Mouse (Mus musculus) forebrain, embryonic 11.5 days (tissue): Measurements from ENCODE around the gene Gm20388. TPM values are rescaled to one million over a fixed set of nuclear protein-coding genes. Genes with fewer than 3 reads are reported as not detected.

Experiments
- ATAC-seq: fragments of 200-750 bp; cut with Nextera tagmentation; replicated peaks from 2 replicates; pipeline ENCODE4 v1.8.0; 2017; ENCODE audit warnings: moderate TSS enrichment; ENCODE audit not compliant: low FRiP score
- DNase-seq: peaks from one replicate; pipeline ENCODE4 v3.0.0-alpha.2; 2017; ENCODE audit warnings: low spot score
- H3K27ac ChIP-seq: fragments of 300-500 bp; sonication (generic); 2 replicates; pipeline ENCODE4 v1.5.1; 2014; ENCODE audit warnings: low read depth, low read length
- H3K27me3 ChIP-seq: fragments of 300-500 bp; sonication (generic); 2 replicates; pipeline ENCODE4 v1.6.1; 2014; ENCODE audit warnings: mild to moderate bottlenecking, low read length, mixed read lengths; ENCODE audit not compliant: control insufficient read depth, insufficient read depth
- H3K36me3 ChIP-seq: fragments of 300-500 bp; sonication (generic); 2 replicates; pipeline ENCODE4 v1.6.1; 2014; ENCODE audit warnings: mild to moderate bottlenecking, low read length, moderate library complexity, mixed read lengths; ENCODE audit not compliant: control insufficient read depth, insufficient read depth
- H3K4me1 ChIP-seq: fragments of 300-500 bp; sonication (generic); replicated peaks from 2 replicates; pipeline ENCODE4 v1.6.1; 2014; ENCODE audit warnings: low read length, mixed read lengths; ENCODE audit not compliant: control insufficient read depth, insufficient read depth
- H3K4me2 ChIP-seq: fragments of 300-500 bp; sonication (generic); 2 replicates; pipeline ENCODE4 v1.6.1; 2014; ENCODE audit warnings: low read depth, mild to moderate bottlenecking, low read length, moderate library complexity, mixed read lengths; ENCODE audit not compliant: severe bottlenecking
- H3K4me3 ChIP-seq: fragments of 300-500 bp; sonication (generic); 2 replicates; pipeline ENCODE4 v1.5.1; 2014; ENCODE audit warnings: low read depth, low read length
- H3K9ac ChIP-seq: fragments of 300-500 bp; sonication (generic); 2 replicates; pipeline ENCODE4 v1.6.1; 2014; ENCODE audit warnings: low read length
- H3K9me3 ChIP-seq: fragments of 300-500 bp; sonication (generic); 2 replicates; pipeline ENCODE4 v1.6.1; 2016; ENCODE audit warnings: low read length, mixed read lengths; ENCODE audit not compliant: control insufficient read depth
- WGBS: fragments of 180-500 bp; shearing (Covaris S2); extraction: QIAGEN DNeasy Blood & Tissue Kit; methylation state at CpG from one replicate; pipeline ENCODE4 v1.1.7; 2014; 5-methylcytosine and 5-hydroxymethylcytosine counted together
- polyA plus RNA-seq: library from polyadenylated mRNA; unstranded; fragments of >200 nt; fragmentation: Nextera tagmentation; extraction: Ambion mirVana; gene quantifications from 2 replicates; pipeline ENCODE4 v1.2.1, GENCODE M21; 2014

Gm20388 gene
- polyA plus RNA-seq, 1 experiment from 2014 or later, result not detected

- Histone ChIP-seq H3K9ac (no peak overlapping the region), H3K4me3 (no peak overlapping the region), H3K9me3 (no peaks in the 10 kb centered on the region), H3K36me3 (no peaks in the 10 kb centered on the region), H3K27me3 (no peaks in the 10 kb centered on the region), H3K4me2 (no peak overlapping the region), H3K27ac (no peak overlapping the region), H3K4me1 (peaks cover 3% of the 10 kb centered on the region; the same call in 1 of the 2 replicates)
- 68% methylated on average over 14 of the region's 14 CpGs for WGBS
- DNase-seq, result no peak
- ATAC-seq, result no peak
Observed at GRCm38 (mm10) chr8:120622161-120622560, 711.5 kb downstream of the Gm20388 start.

- DNase-seq (no peak), ATAC-seq (no peak)
- Histone ChIP-seq H3K27ac (no peak overlapping the region), H3K4me3 (no peak overlapping the region), H3K4me1 (peaks cover 2% of the 10 kb centered on the region; the same call in 1 of the 2 replicates), H3K36me3 (no peaks in the 10 kb centered on the region), H3K9me3 (no peaks in the 10 kb centered on the region), H3K9ac (no peak overlapping the region), H3K4me2 (no peak overlapping the region), H3K27me3 (no peaks in the 10 kb centered on the region)
- WGBS, result 11% methylated on average over 2 of the region's 2 CpGs
Observed at GRCm38 (mm10) chr8:120623608-120624007, 713.0 kb downstream of the Gm20388 start.

- Histone ChIP-seq H3K4me2 (no peak overlapping the region), H3K9me3 (no peaks in the 10 kb centered on the region), H3K4me3 (no peak overlapping the region), H3K4me1 (no peaks in the 10 kb centered on the region), H3K9ac (no peak overlapping the region), H3K36me3 (no peaks in the 10 kb centered on the region), H3K27me3 (no peaks in the 10 kb centered on the region), H3K27ac (no peak overlapping the region)
- DNase-seq, result no peak
- no peak for ATAC-seq
- 66% methylated on average over 11 of the region's 11 CpGs for WGBS
Observed at GRCm38 (mm10) chr8:120626461-120626860, 715.8 kb downstream of the Gm20388 start.

- no peaks in the 10 kb centered on the region for H3K4me1 ChIP-seq
- no peaks in the 10 kb centered on the region for H3K36me3 ChIP-seq
- H3K27ac ChIP-seq, result no peak overlapping the region
- no peak overlapping the region for H3K9ac ChIP-seq
- H3K9me3 ChIP-seq, result no peaks in the 10 kb centered on the region
- DNase-seq (no peak), ATAC-seq (no peak)
- WGBS, result 84% methylated on average over 5 of the region's 5 CpGs
- no peak overlapping the region for H3K4me3 ChIP-seq
- no peak overlapping the region for H3K4me2 ChIP-seq
- no peaks in the 10 kb centered on the region for H3K27me3 ChIP-seq
Observed at GRCm38 (mm10) chr8:120627298-120627697, 716.7 kb downstream of the Gm20388 start.

- H3K4me2 ChIP-seq, result no peak overlapping the region
- H3K9ac ChIP-seq, result no peak overlapping the region
- H3K27me3 ChIP-seq, result peaks cover 20% of the 10 kb centered on the region
- ATAC-seq (no peak), DNase-seq (no peak)
- H3K36me3 ChIP-seq, result no peaks in the 10 kb centered on the region
- no peak overlapping the region for H3K4me3 ChIP-seq
- H3K9me3 ChIP-seq, result no peaks in the 10 kb centered on the region
- H3K27ac ChIP-seq, result no peak overlapping the region
- 33% methylated on average over 5 of the region's 5 CpGs for WGBS
- H3K4me1 ChIP-seq, result peaks cover 9% of the 10 kb centered on the region; the same call in 1 of the 2 replicates
Observed at GRCm38 (mm10) chr8:120630031-120630430, 719.4 kb downstream of the Gm20388 start.

GRCm38 (mm10) chr8:120630848-120631247 lies 720.2 kb downstream of the Gm20388 start:
- 53% methylated on average over 6 of the region's 6 CpGs for WGBS
- Histone ChIP-seq H3K27ac (no peak overlapping the region), H3K4me2 (no peak overlapping the region), H3K27me3 (peaks cover 23% of the 10 kb centered on the region), H3K4me1 (peaks cover 9% of the 10 kb centered on the region; the same call in 1 of the 2 replicates), H3K9me3 (no peaks in the 10 kb centered on the region), H3K4me3 (no peak overlapping the region), H3K36me3 (no peaks in the 10 kb centered on the region), H3K9ac (no peak overlapping the region)
- ATAC-seq (no peak), DNase-seq (no peak)

- no peaks in the 10 kb centered on the region for H3K36me3 ChIP-seq
- WGBS, result 73% methylated on average over 21 of the region's 21 CpGs
- H3K27me3 ChIP-seq, result peaks cover 23% of the 10 kb centered on the region
- no peak overlapping the region for H3K9ac ChIP-seq
- peaks cover 9% of the 10 kb centered on the region; the same call in 1 of the 2 replicates for H3K4me1 ChIP-seq
- H3K27ac ChIP-seq, result no peak overlapping the region
- DNase-seq (no peak), ATAC-seq (no peak)
- no peak overlapping the region for H3K4me3 ChIP-seq
- no peak overlapping the region for H3K4me2 ChIP-seq
- H3K9me3 ChIP-seq, result no peaks in the 10 kb centered on the region
Observed at GRCm38 (mm10) chr8:120631441-120632375, 721.1 kb downstream of the Gm20388 start.

GRCm38 (mm10) chr8:120632969-120633664 lies 722.5 kb downstream of the Gm20388 start:
- 27% methylated on average over 17 of the region's 17 CpGs for WGBS
- Histone ChIP-seq H3K27me3 (peaks cover 23% of the 10 kb centered on the region), H3K4me2 (peak overlapping the region; percentile 95), H3K27ac (no peak overlapping the region), H3K36me3 (no peaks in the 10 kb centered on the region), H3K4me1 (peaks cover 9% of the 10 kb centered on the region; the same call in 1 of the 2 replicates), H3K9ac (no peak overlapping the region), H3K4me3 (peak overlapping the region; percentile 50; the same call in 1 of the 2 replicates), H3K9me3 (no peaks in the 10 kb centered on the region)
- DNase-seq, result no peak
- ATAC-seq, result no peak
